Mouse (Mus musculus) kidney, embryonic 15.5 days (tissue): Measurements from ENCODE around the gene Gm20509. TPM values are rescaled to one million over a fixed set of nuclear protein-coding genes. Genes with fewer than 3 reads are reported as not detected.
"Not testable (repeated sequence)": the region's sequence is repeated elsewhere in the genome, so short reads cannot be mapped to it uniquely, and the experiment has no call there.

Experiments
- ATAC-seq: fragments of 200-750 bp; cut with Nextera tagmentation; replicated peaks from 2 replicates; pipeline ENCODE4 v1.8.0; 2017; ENCODE audit warnings: moderate TSS enrichment; ENCODE audit not compliant: low FRiP score
- H3K27ac ChIP-seq: fragments of 300-500 bp; sonication (generic); 2 replicates; pipeline ENCODE4 v1.5.1; 2015; ENCODE audit warnings: mild to moderate bottlenecking, inconsistent platforms
- H3K27me3 ChIP-seq: fragments of 300-500 bp; sonication (generic); 2 replicates; pipeline ENCODE4 v1.6.1; 2015; ENCODE audit warnings: inconsistent platforms
- H3K36me3 ChIP-seq: fragments of 300-500 bp; sonication (generic); 2 replicates; pipeline ENCODE4 v1.6.1; 2015; ENCODE audit warnings: inconsistent platforms
- H3K4me1 ChIP-seq: fragments of 300-500 bp; sonication (generic); 2 replicates; pipeline ENCODE4 v1.6.1; 2015; ENCODE audit warnings: inconsistent platforms
- H3K4me2 ChIP-seq: fragments of 300-500 bp; sonication (generic); 2 replicates; pipeline ENCODE4 v1.6.1; 2015; ENCODE audit warnings: moderate library complexity, mild to moderate bottlenecking, inconsistent platforms
- H3K4me3 ChIP-seq: fragments of 300-500 bp; sonication (generic); replicated peaks from 2 replicates; pipeline ENCODE4 v1.5.1; 2015; ENCODE audit warnings: mild to moderate bottlenecking, inconsistent platforms
- H3K9ac ChIP-seq: fragments of 300-500 bp; sonication (generic); 2 replicates; pipeline ENCODE4 v1.6.1; 2015; ENCODE audit warnings: mild to moderate bottlenecking, inconsistent platforms
- H3K9me3 ChIP-seq: fragments of 300-500 bp; sonication (generic); replicated peaks from 2 replicates; pipeline ENCODE4 v1.6.1; 2016; ENCODE audit warnings: inconsistent platforms
- WGBS: fragments of 180-500 bp; shearing (Covaris S2); methylation state at CpG from one replicate; pipeline ENCODE4 v1.1.7; 2015; ENCODE audit warnings: mixed read lengths; 5-methylcytosine and 5-hydroxymethylcytosine counted together
- polyA plus RNA-seq: library from polyadenylated mRNA; unstranded; fragments of >200 nt; fragmentation: Nextera tagmentation; extraction: Ambion mirVana; gene quantifications from 2 replicates; pipeline ENCODE4 v1.2.1, GENCODE M21; 2015

Gene Gm20509
- polyA plus RNA-seq: not detected in 2 replicates

GRCm38 (mm10) chr9:73102181-73102580 lies at the start of gene Gm20509:
Gene Gm20509 (plus strand): TSS chr9:73102470.
- ATAC-seq: no peak
- H3K27me3 ChIP-seq: peaks cover 55% of the 10 kb centered on the region
- peak within 1 kb of the TSS; percentile 47 for H3K4me3 ChIP-seq

GRCm38 (mm10) chr9:73055441-73055911 lies 46.8 kb upstream of the Gm20509 start:
- H3K27ac ChIP-seq: no peak overlapping the region
- no peak for ATAC-seq

More at GRCm38 (mm10) chr9:73102181-73102580, at the start of gene Gm20509:
- no peaks in the 10 kb centered on the region for H3K9me3 ChIP-seq
- 97% methylated on average over 4 of the region's 4 CpGs for WGBS
- peak within 1 kb of the TSS; percentile 35 for H3K9ac ChIP-seq
- H3K36me3 ChIP-seq: no peaks in the 10 kb centered on the region
- peak within 1 kb of the TSS; percentile 86 for H3K4me2 ChIP-seq
- H3K27ac ChIP-seq: no peak within 1 kb of the TSS
- peaks cover 12% of the 10 kb centered on the region for H3K4me1 ChIP-seq

DNA sequence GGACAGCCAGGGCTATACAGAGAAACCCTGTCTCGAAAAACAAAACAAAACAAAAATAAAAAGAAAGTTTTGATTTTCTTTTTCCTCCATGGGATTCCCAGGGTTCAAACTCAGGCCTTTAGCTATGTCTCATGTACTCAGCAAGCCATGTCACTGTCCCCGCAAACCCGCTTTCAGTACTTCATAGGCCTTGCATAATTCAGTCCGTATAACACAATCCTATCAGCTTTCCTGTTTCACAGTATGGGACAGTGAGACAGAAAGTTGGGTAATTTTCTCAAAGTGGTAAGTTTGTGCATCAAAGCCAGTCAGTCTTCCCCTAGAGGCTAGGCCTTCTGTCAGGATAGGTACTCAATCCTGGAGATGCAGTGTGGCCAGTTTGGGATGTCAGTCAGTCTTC lies 43.0 kb upstream of the Gm20509 start:
- no peak overlapping the region for H3K9ac ChIP-seq
- no peak overlapping the region for H3K27ac ChIP-seq
- H3K4me3 ChIP-seq: no peak overlapping the region
- H3K4me1 ChIP-seq: peaks cover 9% of the 10 kb centered on the region
- no peaks in the 10 kb centered on the region for H3K9me3 ChIP-seq
- H3K4me2 ChIP-seq: no peak overlapping the region
- H3K27me3 ChIP-seq: no peaks in the 10 kb centered on the region
- no peak for ATAC-seq
- WGBS: 85% methylated on average over 4 of the region's 4 CpGs
- H3K36me3 ChIP-seq: no peaks in the 10 kb centered on the region

More at GRCm38 (mm10) chr9:73055441-73055911, 46.8 kb upstream of the Gm20509 start:
- no peaks in the 10 kb centered on the region for H3K27me3 ChIP-seq
- 0 out of 2 replicates have a peak, but pooled peaks cover 5% of the 10 kb centered on the region for H3K4me1 ChIP-seq
- no peak overlapping the region for H3K9ac ChIP-seq
- H3K4me3 ChIP-seq: no peak overlapping the region
- WGBS: 45% methylated on average over 10 of the region's 10 CpGs
- H3K4me2 ChIP-seq: no peak overlapping the region
- no peaks in the 10 kb centered on the region for H3K9me3 ChIP-seq
- H3K36me3 ChIP-seq: no peaks in the 10 kb centered on the region

DNA sequence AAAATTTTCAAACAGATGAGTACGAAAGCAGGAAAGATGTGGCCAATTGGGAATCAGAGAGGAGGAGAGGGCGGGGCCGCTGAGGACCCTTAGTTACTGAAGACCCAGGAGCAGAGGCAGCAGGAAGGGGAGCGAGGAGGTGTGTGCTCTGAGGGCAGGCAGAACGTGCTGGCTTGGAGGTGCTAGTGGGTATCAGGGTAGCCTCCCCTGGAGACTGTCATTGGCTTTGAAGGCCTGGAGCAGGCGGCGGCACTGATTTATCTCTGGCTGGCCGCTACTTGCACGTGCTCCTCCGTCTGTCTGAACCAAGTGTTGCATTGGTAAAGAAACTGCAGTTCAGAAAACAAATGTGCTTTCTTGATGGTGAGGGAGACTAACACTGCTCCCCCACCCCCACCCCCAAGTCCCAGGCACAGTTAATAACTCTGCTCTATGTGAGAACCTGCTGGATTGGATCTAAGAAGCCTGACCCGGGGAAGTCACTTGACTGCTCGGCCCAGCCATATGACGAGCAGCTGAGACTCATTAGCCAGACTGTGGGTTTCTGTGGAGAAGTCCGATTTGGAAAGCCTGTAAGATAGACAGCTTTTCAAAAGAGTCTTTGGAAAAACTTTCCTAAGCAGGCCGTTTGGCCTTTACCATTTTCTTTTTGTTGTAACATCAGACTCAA lies 38.5 kb upstream of the Gm20509 start:
- Histone ChIP-seq H3K27ac (0 out of 2 replicates have a peak overlapping the region, but pooled peaks have one; percentile 41), H3K4me1 (peaks cover 27% of the 10 kb centered on the region), H3K36me3 (no peaks in the 10 kb centered on the region), H3K9me3 (no peaks in the 10 kb centered on the region), H3K9ac (no peak overlapping the region), H3K4me2 (peak overlapping the region; percentile 56), H3K4me3 (peak overlapping the region; percentile 24; the same call in 1 of the 2 replicates), H3K27me3 (no peaks in the 10 kb centered on the region)
- WGBS: 16% methylated on average over 15 of the region's 15 CpGs
- 0 out of 2 replicates have a peak, but pooled peaks have one; percentile 23 for ATAC-seq

GRCm38 (mm10) chr9:73067086-73067485 lies 35.2 kb upstream of the Gm20509 start:
- Histone ChIP-seq H3K4me1 (peaks cover 32% of the 10 kb centered on the region), H3K4me2 (peak overlapping the region; percentile 50), H3K4me3 (no peak overlapping the region), H3K9ac (no peak overlapping the region), H3K27ac (no peak overlapping the region), H3K27me3 (no peaks in the 10 kb centered on the region), H3K9me3 (no peaks in the 10 kb centered on the region), H3K36me3 (no peaks in the 10 kb centered on the region)
- peak; percentile 56; the same call in 1 of the 2 replicates for ATAC-seq
- 28% methylated on average over 10 of the region's 10 CpGs for WGBS

DNA sequence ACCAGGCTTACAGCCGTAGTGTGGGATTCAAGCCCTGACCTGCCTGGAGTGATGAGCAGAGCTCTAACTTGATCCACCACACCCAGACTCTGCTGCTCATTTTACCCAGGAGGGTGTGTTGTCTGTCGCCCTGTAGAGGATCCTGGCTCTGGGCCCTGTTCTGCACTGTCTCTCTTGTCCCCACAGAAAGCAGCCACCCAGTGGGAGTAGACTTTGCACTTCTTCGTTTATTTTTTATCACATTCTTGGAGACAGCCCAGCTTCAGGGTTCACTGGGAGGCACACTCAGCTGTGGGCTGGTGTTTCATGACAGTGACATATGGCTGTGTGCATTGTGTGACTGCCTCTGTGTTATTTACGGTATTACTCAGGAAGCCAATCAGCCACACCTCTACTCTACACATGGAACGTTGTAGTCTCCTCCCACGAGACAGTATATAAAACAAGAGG lies 34.0 kb upstream of the Gm20509 start:
- Histone ChIP-seq H3K4me2 (no peak overlapping the region), H3K9me3 (no peaks in the 10 kb centered on the region), H3K27me3 (no peaks in the 10 kb centered on the region), H3K4me1 (peaks cover 31% of the 10 kb centered on the region), H3K4me3 (no peak overlapping the region), H3K36me3 (no peaks in the 10 kb centered on the region), H3K27ac (peak overlapping the region; percentile 78), H3K9ac (no peak overlapping the region)
- 19% methylated on average over 6 of the region's 6 CpGs for WGBS
- peak; percentile 89 for ATAC-seq

GRCm38 (mm10) chr9:73068688-73069087 lies 33.6 kb upstream of the Gm20509 start:
- Histone ChIP-seq H3K27ac (peak overlapping the region; percentile 78), H3K36me3 (no peaks in the 10 kb centered on the region), H3K4me2 (no peak overlapping the region), H3K27me3 (no peaks in the 10 kb centered on the region), H3K9me3 (no peaks in the 10 kb centered on the region), H3K9ac (no peak overlapping the region), H3K4me3 (no peak overlapping the region), H3K4me1 (peaks cover 27% of the 10 kb centered on the region)
- ATAC-seq: no peak
- WGBS: 69% methylated on average over 6 of the region's 6 CpGs

DNA sequence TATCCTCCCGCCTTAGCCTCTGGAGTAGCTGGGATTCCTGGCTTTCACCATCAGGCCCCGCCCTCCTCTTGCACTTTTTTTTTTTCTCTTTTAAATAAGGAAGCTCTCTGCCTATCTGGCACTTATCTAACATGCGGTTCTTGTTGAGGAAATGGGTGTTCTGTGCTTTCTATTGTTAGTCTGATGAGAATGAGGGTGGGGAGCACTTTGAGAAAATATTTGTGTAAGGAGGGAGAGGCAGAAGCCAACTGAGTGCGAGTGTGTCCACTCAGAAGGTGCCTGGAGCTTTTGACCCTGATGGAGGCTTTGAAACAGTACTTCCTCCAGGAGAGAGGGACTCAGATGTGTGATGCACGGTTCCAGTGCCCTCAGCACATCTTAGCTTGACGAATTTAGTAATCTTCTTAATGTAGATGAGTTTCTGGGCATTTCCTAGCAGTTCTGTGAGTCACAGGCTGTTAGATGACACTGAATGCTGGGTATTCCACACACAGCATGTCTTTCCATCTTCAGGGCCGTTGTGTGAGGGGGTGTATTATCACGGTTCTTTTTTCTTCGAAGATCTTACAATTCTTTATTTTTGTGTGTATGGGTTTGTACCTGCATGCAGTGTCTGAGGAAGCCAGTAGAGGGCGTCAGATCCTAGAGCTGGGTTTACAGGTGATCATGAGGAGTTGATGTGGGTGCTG lies 31.2 kb upstream of the Gm20509 start:
- Histone ChIP-seq H3K27ac (no peak overlapping the region), H3K4me3 (no peak overlapping the region), H3K36me3 (no peaks in the 10 kb centered on the region), H3K9ac (no peak overlapping the region), H3K27me3 (no peaks in the 10 kb centered on the region), H3K4me2 (no peak overlapping the region), H3K9me3 (no peaks in the 10 kb centered on the region), H3K4me1 (peaks cover 23% of the 10 kb centered on the region)
- 72% methylated on average over 10 of the region's 10 CpGs for WGBS
- no peak for ATAC-seq

GRCm38 (mm10) chr9:73072426-73072825 lies 29.8 kb upstream of the Gm20509 start:
- Histone ChIP-seq H3K27ac (no peak overlapping the region), H3K27me3 (no peaks in the 10 kb centered on the region), H3K9me3 (no peaks in the 10 kb centered on the region), H3K4me2 (no peak overlapping the region), H3K4me1 (peaks cover 18% of the 10 kb centered on the region), H3K4me3 (no peak overlapping the region), H3K9ac (no peak overlapping the region), H3K36me3 (no peaks in the 10 kb centered on the region)
- ATAC-seq: no peak
- WGBS: 86% methylated on average over 8 of the region's 8 CpGs

- no peak overlapping the region for H3K9ac ChIP-seq
- ATAC-seq: no peak
These were observed 29.1 kb upstream of the Gm20509 start for GRCm38 (mm10) chr9:73073169-73073568.

GRCm38 (mm10) chr9:73079349-73079748 lies 22.9 kb upstream of the Gm20509 start:
- not testable (repeated sequence) for H3K27me3 ChIP-seq, H3K36me3 ChIP-seq, H3K4me2 ChIP-seq, H3K27ac ChIP-seq, ATAC-seq, H3K4me3 ChIP-seq, H3K4me1 ChIP-seq, H3K9me3 ChIP-seq, H3K9ac ChIP-seq
- 92% methylated on average over 11 of the region's 12 CpGs for WGBS

More at GRCm38 (mm10) chr9:73073169-73073568, 29.1 kb upstream of the Gm20509 start:
- Histone ChIP-seq H3K27ac (no peak overlapping the region), H3K36me3 (no peaks in the 10 kb centered on the region), H3K4me2 (no peak overlapping the region), H3K4me3 (no peak overlapping the region), H3K4me1 (peaks cover 10% of the 10 kb centered on the region), H3K27me3 (no peaks in the 10 kb centered on the region), H3K9me3 (no peaks in the 10 kb centered on the region)
- WGBS: 92% methylated on average over 5 of the region's 5 CpGs

DNA sequence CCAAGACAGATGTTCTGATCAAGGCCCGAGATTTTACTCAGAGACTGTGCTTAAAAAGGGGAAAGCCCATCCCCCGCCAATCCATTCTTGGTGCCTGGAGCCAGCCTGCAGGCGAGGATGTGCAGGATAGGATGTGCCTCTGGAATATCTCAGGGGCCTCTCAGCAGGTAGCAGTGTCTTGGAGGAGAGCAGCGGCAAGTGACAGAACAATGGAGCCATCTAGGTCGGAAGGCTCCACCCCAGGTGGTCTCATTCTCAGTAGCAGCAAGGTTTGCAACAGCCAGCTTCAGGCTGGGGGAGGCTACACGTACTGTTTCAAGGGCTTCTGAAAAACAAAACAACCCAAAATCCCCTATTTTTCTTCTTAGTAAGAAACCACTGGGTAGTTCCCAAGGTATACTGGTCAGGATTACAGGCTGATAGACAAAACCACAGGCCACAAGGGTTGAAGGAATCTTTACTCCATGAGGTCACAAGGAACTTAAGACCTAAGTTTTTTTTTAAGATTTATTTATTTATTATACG lies 22.4 kb upstream of the Gm20509 start:
- 66% methylated on average over 7 of the region's 7 CpGs for WGBS
- H3K9me3 ChIP-seq: no peaks in the 10 kb centered on the region
- no peaks in the 10 kb centered on the region for H3K4me1 ChIP-seq
- no peaks in the 10 kb centered on the region for H3K36me3 ChIP-seq
- no peak overlapping the region for H3K9ac ChIP-seq
- no peaks in the 10 kb centered on the region for H3K27me3 ChIP-seq
- ATAC-seq: no peak
- no peak overlapping the region for H3K27ac ChIP-seq
- no peak overlapping the region for H3K4me2 ChIP-seq
- H3K4me3 ChIP-seq: no peak overlapping the region
